Mouse (Mus musculus) left cerebral cortex, adult 11 months (tissue): Measurements from ENCODE around the gene Eif5.
"Not testable (repeated sequence)": the region's sequence is repeated elsewhere in the genome, so short reads cannot be mapped to it uniquely, and the experiment has no call there.

ENCODE experiments used
- DNase-seq: peaks from one replicate; pipeline ENCODE4 v3.0.0; 2022; ENCODE audit warnings: low spot score

Gene Eif5

DNA sequence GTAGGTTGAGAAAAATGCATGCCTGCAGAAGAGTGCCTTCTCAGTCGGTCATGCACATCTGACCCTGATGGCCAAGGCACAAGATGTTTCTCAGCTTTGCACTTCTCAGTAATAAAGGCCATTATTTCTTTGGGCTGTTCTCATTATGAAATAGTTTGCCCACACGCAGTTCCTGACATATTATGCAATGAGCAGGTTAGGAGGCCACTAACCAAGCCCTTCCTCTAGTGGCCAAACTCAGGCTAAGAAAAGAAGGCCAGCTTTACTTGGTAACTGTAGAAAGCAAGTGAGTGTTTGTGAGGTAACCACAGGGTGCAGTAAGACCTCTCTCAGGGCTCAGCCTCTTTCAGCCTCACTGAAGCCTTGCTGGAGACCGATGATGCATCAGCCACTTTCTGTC, 12.9 kb upstream of the Eif5 start:
- DNase-seq = no peak

- peak; percentile 62 for DNase-seq
Measured at GRCm38 (mm10) chr12:111527643-111528281, 10.1 kb upstream of the Eif5 start.

DNA sequence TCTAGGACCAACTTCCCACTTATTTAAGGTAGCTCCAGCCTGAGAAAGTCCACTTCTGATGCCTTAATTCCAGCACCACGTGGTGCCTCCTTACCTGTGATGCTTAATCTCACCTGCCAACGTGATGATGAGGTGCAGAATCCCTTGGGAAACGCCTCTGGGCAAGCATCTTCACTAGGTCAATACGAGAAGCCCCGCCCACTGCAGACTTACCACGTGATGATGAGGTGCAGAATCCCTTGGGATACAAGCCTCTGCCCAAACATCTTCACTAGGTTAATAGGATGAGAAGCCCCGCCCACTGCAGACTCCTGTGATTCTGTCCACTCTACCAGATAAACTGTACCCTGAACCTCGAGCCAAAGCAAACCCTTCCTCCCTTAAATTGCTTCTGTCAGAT, 8.6 kb upstream of the Eif5 start:
- DNase-seq = no peak

DNA sequence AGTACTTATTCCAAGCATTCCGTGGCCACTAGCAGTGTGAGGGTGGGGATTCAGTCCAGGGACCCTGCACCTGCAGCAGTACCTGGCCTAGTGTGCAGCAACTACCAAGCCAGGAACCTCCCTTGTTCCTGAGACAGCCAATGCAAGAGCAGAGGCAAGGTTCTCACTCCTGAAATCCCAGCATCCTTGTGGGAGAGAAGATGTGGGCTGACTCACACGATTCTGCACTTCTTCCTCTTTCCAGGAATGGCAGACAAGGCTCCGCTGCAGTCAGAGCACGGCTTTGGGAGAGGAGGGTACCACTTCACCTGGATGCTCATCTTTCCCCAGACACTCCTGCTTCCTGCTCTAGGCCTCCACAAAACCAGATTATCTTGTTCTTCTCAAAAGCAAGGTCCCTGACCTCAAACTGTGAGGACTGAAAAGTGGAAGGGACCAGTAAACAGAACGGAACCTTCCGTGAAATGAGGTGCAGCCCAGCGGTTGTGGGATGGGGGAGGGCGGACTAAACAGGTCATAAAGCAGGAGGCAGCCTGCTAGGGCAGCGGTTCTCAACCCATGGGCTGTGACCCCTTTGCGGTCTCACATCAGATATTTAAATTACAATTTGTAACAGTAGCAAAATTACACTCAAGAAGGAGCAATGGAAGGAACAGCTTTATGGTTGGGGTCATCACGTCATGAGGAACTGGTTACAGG, 4.6 kb upstream of the Eif5 start:
- DNase-seq = no peak

DNA sequence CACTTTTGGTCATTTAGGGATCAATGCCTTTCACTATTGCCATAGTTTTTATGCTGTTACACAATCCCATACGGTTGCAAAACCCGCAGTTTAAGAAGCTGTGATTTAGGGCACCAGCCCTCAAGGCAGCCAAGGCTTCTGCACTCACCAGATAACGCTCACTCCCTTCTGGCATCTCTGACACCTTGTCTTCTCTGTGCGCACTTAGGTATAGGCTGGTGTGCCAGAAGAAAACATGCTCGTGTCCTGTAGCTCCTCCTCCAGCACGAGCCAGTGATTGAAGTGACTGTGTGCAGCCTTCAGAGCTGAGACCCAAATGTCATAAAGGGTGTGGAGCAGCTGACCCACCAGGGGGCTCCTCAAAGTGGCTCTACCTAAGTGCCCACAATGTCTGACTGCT, 2.5 kb upstream of the Eif5 start:
- DNase-seq = no peak

DNA sequence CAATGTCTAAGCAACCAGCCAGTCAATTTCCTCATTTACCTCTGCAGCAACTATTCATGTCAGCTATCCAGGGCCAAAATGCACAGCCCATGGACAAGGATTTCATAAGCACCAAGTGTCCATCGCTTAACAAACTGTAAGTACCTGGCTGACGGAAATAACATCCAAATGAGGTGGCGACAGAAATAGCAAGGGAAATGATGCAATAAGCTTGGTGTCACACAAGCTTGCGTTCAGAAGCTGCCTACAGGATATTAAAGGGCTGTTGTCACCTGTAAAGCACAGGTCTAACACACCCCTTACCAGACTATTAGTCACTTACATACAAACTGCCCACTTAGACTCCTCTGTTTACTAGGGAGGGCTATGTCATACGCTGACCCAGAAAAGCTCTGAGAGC, 2.1 kb upstream of the Eif5 start:
- no peak for DNase-seq

DNA sequence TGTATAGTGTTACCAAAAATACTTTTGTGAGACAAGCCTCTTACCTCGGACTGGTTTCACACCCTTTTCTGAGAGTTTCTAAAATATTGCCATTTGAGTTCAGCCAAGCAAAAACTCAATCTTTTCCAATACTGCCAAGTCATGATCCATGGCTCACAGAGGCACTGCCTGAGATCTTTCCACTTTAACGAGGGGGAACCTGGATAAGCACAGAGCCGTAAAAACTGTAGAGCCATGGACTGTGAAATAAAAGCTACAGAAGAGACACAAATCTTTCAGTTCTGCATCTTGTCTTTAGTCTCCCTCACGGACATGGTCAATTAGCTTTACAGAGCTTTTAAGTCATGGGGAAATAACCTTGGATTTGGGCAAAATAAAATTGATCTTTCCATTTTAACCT, 1.1 kb upstream of the Eif5 start:
- no peak for DNase-seq

GRCm38 (mm10) chr12:111537341-111537740, 475 bp upstream of the Eif5 start:
- no peak for DNase-seq

DNA sequence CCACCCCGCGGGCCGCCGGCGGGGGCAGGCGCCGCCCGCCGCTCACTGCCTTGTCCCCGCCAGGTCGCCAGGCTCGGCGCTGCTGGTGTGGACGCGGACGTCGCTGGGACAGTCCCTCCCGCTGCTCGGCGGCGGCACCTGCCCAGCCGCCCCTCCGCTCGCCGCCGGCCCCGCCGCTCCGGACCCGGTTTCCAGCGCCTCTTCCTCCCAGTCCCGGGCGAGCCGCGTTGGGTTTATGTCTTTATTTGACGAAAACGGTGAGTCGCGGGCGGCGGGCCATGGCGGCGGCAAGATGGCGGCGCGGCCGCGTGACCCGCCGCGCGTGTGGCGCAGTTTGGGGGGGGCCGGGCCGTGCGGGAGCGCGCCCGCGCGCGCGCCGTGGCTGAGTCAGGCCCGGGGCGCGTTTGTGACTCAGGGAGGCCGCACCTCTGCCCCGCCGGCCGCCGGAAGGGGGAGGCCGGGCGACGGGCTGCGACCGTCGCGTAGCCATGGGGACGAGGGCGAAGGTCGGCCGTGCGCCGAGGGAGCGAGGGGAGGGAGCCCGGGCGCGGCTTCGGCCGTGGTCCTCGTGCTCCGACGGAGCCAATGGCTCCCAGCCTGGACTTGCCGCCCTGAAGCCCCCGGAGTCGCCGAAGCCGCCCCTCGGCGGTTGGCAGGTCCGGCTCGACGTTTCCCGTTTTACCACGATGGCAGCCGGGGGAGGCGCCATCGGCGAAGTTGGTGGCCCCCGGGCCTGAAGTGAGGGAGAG, 650 bp downstream of the Eif5 start:
- peak; percentile 61 for DNase-seq

- no peak for DNase-seq
Measured at GRCm38 (mm10) chr12:111539041-111539345, 1.2 kb downstream of the Eif5 start.

DNA sequence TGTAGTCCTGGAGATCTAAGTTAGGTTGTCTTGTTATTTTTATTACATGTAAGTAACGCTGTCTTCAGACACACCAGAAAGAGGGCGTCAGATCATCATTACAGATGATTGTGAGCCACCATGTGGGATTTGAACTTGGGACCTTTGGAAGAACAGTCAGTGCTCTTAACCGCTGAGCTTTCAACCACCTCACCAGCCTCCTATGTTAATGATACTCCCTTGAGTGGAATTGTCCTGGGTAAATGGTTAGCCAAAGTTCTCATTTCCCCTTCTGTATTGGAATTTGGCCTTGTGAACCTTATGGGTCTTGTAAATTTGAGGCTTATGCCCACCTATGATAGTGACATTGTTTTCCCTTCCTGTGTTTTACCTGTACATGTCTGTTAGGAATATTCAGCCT, 9.3 kb downstream of the Eif5 start:
- DNase-seq = no peak

DNA sequence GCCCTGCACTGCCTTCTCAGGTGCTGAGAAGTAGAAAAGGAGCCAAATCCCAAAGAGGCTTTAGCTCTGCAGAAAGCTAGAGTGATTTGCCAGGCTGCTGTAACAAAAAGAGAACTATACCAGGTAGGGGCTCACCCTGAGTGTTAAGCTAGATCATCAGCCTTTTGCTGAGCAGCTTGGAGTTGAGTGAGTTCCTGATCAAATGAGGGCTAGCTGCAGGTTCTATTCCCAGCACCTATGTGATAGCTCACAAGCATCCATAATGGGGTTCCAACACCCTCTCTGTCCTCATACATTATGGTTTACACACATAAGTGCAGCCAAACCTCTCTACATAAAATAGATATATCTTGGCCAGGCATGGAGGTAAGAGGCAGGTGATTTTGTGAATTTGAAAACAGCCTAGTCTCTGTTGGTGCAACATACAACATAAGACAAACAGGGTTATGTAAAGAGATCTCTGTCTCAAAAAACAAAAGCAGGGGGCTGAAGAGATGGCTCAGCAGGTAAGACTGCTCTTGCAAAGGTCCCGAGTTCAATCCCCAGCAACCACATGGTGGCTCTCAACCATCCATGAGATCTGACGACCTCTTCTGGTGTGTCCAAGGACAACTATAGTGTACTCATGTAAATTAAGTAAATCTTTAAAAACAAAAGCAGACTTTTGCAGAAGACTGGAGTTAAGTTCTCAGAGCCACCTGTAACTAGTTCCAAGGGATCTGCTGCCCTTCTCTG, 10.9 kb downstream of the Eif5 start:
- no peak for DNase-seq

DNA sequence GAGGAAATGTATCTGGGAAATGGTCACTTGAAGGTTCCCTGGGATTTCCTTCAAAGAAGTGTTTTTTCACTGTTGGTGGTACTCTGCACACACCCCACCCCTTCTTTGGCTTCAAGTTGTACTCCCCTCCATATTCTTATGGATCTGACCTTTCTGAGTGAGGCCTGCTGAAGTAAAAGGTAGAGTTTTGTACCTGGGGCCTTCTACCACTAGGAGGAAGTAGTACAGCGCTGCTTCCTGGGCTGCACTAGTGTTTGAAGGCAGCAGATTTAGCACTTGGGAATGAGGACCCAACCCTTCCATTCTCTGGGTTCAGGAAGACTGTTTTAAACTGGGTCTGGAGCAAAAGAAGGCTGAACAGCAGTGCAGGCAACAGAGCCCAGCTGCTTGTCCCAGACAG, 12.9 kb downstream of the Eif5 start:
- DNase-seq = no peak

GRCm38 (mm10) chr12:111552342-111552741, 14.5 kb downstream of the Eif5 start:
- DNase-seq = no peak

GRCm38 (mm10) chr12:111555357-111555756, 17.5 kb downstream of the Eif5 start:
- no peak for DNase-seq

- not testable (repeated sequence) for DNase-seq
Measured at GRCm38 (mm10) chr12:111555893-111556292, 18.1 kb downstream of the Eif5 start.

DNA sequence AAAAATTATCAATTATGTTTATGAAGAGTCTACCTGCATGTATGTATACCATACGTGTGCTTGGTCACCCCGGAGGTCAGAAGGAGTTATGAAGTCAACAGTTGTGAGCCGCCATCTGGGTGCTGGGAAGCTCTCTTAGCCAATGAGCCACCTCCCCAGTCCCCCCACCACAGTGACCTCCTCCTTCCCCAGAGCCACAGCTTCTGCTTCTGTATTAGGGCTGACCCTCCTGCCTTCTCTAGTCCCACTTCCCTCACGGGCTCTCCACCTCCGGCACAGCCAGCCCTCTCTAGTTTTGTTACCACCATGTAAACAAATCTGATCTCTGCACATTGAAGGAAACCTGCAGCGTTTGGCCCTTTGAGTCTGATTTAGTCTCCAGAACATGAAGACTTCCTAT, 19.7 kb downstream of the Eif5 start:
- DNase-seq = no peak

GRCm38 (mm10) chr12:111558655-111559054, 20.8 kb downstream of the Eif5 start:
- no peak for DNase-seq

- peak; percentile 62 for DNase-seq
Measured at GRCm38 (mm10) chr12:111559647-111560258, 21.9 kb downstream of the Eif5 start.

GRCm38 (mm10) chr12:111560286-111560685, 22.5 kb downstream of the Eif5 start:
- no peak for DNase-seq

- DNase-seq = no peak
Measured at GRCm38 (mm10) chr12:111562276-111562814, 24.5 kb downstream of the Eif5 start.

DNA sequence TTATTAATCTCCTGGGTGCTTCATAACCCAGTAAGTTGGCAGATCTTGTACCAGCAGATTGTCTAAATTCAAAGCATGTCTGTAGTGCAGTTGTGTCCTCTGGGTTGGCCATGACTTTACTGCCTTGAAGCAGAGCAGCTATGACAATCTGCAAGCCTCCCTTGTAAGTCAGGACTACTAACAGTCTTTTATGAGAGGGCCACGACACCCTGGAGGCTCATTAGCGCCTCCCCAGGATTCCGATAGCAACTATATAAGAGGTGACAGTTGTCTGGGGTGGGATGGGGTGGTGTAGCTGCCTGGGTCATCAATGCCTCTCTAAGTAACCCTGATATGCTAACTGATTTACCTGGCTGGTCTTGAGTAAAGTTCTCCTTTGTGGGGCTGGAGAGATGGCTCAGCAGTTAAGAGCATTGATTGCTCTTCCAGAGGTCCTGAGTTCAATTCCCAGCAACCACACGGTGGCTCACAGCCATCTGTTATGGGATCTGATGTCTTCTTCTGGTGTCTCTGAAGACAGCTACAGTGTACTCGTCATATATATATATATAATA, 25.3 kb downstream of the Eif5 start:
- no peak for DNase-seq
